Mouse (Mus musculus) urinary bladder, adult 18-20 months (tissue): ENCODE measurements around the gene Prrc2a.

Experiments
- DNase-seq, 2 experiments: peaks; one replicate each; pipeline ENCODE4 v3.0.0; 2022; ENCODE audit warnings: low spot score in 2 of 2, mixed read lengths in 2 of 2

Gene Prrc2a

GRCm38 (mm10) chr17:35190096-35190495 is 25.4 kb upstream of the Prrc2a start:
- no peak for DNase-seq

DNA sequence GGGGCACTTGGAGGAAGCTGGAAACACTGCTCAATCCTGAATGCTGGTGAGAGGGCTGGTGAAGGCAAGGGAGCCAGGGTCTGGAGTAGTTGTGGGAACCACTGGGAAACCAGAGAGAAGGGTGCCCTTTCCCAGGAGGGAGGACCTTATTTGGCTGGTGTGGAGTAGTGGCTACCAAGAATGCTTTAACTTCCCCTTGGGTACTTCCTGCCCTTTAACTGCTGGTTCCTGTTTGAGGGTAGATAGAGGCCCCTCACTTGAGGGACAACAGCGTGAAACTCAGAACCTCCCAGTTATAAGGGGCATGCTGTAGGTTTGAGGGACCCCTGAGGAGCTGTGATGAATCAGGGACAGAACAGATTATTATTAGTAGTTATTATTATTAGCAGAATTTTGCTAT is 24.5 kb upstream of the Prrc2a start:
- DNase-seq, result no peak

GRCm38 (mm10) chr17:35187959-35188610 is 23.4 kb upstream of the Prrc2a start, which contains the start of gene Lst1:
Lst1 (minus strand) TSS chr17:35188439.
- no peak for DNase-seq

- DNase-seq, result no peak
These were observed 22.6 kb upstream of the Prrc2a start for GRCm38 (mm10) chr17:35187345-35187744.

DNA sequence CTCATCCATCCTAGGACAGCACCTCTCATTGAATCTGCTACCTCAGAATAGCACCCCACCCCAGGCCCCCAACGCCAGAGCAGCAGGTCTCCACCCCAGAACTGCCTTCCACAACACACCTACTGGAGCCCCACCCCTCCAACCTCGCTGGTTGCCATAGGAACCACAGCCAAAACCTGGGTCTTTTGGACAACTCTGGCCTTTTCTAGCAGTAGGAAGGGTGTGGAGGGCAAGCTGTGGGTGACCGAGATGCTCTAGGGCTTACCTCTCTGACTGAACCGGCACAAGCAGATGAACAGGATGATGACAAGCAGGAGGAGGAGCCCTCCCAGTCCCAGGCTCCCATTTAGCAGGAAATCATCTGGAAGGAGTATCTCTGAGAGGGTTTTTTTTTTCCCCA is 22.0 kb upstream of the Prrc2a start:
- no peak for DNase-seq

DNA sequence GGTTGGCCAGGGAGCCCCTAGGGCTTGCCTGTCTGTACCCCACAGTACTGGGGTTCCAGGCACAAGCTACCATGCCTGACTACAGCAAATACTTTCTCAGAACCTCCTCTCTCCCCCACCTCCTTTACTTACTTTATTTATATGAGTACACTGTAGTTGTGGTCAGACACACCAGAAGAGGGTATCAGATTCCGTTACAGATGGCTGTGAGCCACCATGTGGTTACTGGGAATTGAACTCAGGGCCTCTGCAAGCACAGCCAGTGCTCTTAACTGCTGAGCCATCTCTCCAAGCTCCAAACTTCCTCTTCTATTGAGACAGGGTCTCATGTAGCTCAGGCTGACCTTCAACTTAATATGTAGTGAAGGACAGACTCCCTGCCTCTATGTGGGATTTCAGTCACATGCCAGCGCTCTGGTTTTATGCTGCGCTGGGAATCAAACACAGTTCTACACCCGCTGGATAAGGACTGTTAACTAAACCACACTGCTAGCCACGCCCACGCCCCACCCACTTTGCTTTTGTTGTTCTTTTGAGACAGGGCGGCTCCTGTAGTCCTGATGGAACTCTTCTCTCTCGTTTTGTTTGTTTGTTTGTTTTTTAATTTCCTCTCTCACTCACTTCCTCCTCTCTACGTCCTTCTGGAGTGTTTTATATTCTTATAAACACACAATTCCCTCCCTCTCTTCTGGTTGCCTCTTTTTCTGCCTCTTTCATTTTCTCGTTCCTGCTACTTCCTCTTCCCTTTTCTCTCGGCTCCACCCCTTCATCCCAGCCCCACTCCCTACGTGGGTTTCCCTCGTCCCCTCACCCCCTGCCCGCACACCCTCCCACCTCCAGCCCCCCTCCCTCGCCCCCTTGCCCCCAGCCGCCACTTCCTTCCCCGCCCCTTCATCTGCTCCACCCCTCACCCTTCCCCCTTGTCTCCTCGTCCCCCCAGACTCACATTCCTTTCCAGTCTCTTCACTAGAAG is 21.2 kb upstream of the Prrc2a start:
- peak in 1 of 2 experiments; percentile 64 for DNase-seq

DNA sequence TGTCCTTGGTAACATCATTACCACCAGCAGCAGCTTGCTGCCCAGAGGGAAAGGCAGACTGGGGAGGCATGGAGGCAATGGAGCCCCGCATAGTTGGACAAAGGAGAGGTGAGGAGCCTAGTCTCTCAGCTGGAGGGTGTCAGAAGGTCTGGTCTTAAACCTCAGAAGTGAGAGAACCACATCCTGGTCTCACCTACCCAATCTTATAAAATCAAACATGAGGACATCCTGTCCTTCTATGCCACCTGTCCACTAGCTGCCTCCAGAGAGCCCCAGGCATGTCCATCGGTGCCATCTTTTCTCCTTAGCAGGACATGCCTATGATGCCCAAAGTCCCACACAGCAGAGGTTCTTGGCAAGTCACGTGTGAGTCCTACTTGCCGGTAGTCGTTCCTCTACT is 15.4 kb upstream of the Prrc2a start:
- DNase-seq, result no peak

GRCm38 (mm10) chr17:35178528-35178927 is 13.8 kb upstream of the Prrc2a start:
- DNase-seq, result peak in 1 of 2 experiments; percentile 59

- no peak for DNase-seq
These were observed 11.3 kb upstream of the Prrc2a start, which contains the start of gene Aif1 for GRCm38 (mm10) chr17:35175968-35176367. Aif1 (minus strand) TSS chr17:35176068.

GRCm38 (mm10) chr17:35175382-35175781 is 10.7 kb upstream of the Prrc2a start:
- no peak for DNase-seq

DNA sequence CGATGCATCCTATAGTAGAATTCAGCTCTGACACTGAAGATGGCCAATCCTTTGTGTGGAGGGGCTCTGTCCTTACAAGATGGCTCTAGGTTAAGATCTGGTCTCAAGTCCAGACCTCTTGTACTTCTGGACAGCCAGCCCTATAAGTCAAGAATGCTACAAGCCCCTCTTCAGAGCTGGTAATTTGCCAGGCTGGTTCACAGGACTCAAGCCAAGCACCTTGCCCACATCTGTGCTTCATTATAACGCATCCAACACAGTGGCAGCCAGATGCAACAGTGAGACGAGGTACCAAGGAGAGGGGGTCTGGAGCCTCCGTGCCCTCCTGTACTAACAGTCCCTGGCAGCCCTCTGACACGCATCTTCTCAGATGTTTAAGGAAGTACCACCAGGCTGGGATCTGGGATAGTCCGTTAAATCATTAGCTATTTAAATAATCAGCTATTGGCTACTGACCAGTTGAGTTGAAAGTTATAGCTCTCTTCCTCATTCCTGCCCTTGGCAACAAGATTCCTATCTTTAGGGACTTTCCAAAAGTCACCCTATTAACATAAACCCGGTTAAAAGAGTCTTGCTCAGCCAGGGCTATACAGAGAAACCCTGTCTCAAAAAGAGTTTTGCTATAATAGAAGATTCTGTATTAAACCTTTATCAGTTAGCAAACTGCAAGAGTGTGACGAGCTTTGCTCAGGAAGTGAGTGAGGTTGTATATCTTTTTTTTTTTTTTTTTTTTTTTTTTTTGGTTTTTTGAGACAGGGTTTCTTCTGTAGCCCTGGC is 9.7 kb upstream of the Prrc2a start:
- no peak for DNase-seq

- no peak for DNase-seq
These were observed 8.6 kb upstream of the Prrc2a start for GRCm38 (mm10) chr17:35173329-35173728.

DNA sequence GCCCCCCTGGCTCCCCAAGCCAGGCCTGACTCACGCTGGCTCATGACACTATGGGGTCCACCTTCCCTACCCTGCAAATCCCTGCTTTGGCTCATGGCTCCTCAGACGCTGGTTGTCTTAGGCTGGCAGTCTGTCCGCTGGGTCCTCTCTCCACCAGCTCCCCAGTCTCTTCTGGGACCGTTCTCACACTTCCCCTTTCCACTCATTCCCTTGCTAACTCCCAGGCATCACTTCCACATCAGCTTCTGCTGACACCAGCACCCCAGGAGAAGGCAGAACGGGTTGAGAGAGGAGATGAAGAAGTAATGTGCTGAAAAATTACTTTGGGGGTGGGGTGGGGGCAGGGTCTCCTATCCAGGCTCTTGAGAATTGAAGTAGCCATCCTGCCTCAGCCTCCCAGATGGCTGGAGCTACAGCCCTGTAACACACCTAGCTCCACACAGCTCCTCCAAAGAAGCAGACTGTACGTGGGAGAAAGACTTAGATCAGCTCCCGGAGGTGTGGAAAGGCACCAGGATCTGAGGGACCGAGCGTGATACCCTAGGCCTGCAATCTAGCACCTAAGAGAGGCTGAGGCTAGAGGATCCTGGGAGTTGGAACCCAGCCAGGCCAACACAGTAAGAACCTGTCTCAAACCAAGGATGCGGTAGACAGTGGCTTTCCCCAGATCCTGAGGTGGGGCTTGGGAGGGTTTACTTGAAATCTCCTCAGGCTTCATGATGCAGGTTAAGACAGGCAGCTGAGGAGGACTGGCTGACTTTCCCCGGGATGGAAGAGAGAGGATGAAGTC is 7.9 kb upstream of the Prrc2a start:
- DNase-seq, result no peak

DNA sequence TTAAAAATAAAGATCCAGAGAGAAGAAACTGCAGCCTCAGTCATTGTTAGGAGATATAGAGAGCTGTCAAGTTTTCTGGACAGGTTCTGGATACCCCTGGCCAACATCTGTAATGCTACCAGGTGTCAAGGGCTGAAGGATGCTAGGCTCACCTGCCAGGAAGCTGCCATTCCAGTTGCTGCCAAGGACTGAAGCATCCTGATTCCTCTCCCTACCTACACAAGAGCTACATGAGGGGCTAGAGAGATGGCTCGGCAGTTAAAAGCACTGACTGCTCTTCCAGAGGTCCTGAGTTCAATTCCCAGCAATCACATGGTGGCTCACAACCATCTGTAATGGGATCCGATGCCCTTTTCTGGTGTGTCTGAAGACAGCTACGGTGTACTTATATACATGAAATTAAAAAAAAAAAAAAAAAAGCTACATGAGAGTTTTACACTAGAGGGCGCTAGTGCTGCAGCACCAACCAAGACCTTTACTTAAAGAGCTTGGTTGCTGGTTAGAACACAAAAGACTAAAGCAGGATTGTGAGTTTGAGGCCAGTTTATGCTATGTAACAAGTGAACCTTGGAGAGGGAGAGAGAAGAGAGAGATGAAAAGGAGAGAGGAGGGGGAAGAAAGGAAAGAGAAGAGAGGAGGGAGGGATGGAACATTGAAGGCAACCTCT is 4.0 kb upstream of the Prrc2a start:
- no peak for DNase-seq

DNA sequence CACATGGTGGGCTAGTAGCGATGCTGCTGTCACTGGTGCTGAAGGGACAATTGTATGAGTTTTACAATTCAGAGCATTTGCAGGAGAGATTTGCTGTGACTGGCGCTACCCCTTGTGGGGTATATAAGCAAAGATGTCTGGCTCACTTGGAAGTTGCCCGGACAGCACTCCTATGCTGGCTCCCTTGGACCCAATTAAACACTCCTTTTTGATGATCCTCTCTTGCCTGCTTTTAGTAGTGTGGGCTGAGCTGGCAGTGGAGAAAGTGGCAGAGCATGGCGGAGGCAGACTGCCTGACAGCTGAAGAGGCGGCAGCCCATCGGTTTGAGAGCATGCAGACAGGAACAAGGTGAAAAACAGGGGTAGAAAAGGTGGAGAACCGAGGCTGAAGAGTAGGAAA is 3.1 kb upstream of the Prrc2a start:
- no peak for DNase-seq

DNA sequence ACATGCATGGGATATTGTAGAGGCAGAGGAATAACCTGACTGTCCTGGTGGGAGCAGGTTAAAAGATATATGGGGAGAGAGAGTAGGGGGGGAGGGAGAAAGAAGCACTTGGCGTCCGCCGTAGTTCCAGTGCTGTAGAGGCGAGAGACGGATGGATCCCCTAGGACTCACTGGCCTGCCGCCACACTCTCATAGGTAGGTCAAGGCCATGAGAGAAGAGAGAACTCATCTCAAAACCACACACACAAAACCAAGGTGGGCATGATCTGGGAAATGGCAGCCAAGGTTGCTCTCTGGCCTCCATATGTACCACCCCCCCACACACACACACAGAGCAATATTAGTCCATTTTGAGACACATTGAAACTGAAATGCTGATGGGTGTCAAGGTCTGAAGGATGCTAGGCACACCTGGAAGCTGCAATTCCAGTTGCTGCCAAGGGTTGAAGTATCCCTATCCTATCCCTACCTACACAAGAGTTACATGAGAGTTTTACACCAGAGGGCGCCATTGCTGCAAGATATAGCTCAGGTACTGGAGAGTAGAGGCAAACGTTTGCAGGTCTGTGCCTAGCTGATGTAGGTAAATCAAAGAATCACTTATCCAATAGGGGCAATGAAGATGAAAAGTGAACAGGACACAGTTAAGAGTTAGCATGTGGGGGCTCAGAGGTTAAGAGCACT is 1.8 kb upstream of the Prrc2a start:
- DNase-seq, result peak in 1 of 2 experiments; percentile 40

GRCm38 (mm10) chr17:35165451-35166155 is 906 bp upstream of the Prrc2a start:
- DNase-seq, result no peak

DNA sequence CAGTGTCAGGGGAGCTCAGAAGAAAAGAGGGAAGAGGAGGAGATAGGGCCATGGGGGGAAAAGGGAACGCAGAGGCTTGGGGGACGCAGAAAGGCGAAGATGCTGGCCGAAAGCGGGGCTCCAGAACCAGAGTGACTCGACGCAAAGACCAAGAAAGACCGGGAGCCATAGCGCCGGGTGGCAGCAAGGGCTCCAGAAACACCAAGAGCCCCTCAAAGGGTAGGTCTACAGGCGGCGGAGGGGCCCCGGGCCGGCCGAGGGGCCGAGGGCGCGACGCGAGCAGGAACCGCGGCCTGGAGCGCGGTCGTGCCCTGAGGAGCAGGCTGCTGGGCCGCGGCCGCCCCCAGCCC is 504 bp downstream of the Prrc2a start:
- no peak for DNase-seq

DNA sequence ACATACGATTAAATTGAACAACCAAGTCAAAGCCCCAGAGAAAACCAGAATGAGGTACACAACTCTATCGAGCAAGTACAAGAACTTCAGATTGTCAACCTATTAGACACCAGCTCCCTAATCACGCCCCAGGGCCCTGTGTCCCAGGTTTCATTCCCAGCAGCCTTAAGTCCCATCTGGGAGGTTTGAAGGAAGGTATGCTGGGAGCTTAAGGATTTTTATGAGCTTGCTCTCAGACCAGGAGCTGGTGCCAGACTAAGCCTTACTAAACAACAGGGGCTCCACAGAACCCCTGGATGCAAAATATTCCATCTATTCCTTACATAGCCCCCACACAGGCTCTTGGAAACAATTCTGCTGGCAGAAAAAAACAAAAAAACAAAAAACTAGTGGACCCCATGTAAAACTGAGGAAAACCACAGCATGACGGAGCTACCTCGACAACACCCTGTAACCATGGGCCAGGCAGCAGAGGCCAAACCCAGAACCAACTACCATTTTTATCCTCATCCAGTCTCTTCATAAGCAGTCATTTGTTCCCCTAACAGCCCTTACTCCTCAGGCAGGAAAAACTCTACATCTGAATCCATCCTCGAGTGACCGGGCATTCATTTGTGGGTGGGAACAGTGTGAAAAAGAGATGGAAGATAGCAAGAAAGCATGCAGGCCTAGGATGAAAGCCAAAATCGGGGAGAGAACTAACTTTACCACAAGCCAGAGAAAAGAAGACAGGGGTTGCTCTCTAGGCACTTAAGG is 1.2 kb downstream of the Prrc2a start:
- DNase-seq, result no peak
